In the genomic region with DNA sequence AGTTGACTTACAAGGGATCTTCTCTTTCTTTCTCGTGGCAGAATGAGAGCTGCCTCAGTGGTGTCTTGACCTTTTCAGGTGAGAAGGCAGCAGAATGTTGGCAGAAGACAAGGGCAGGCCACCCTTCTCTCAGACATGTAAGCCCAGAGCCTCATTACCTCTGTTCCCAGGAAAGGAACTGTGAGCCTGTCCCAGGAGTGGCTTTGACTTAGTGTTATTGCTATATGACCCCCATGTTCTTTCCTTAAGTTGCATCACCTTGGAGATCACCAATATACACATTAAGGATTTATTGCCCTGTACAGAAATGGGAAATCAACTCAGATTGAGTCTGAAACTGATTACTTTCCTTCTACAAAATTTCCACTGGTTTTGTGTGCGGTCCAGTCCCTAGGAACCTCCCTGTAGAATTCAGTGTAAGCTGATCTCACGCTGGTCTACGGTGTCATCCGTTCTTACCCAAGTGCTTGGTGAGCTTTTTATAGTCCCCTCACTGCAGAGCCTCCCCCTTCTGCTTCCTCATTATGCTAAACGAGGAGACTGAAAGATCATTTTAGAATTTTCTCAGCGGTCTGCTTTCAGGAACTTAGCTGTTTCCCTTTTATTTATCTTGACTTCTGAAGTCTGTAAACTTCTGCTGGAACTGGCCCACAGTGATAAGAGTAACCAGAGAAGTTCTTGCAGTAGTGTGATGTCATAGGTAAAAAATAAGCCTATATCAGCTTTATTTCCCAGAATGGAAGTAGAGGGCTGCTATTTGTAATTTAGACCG, we compare ENCODE assay signal across 12 mouse cellular contexts.
A peak's percentile ranks its signal among the peaks of the same experiment; 100 is the strongest.
DNase-seq lines count a peak whose midpoint lies in the region; ATAC-seq and TF ChIP-seq lines count a peak whose summit lies in the region.
"Had no signal": no experiment of that assay in that cellular context is flagged by ENCODE, and none has a peak within 500 bp of the region (broad histone marks: within the 10 kb centered on the region; RNA-seq: fewer than 3 reads in every experiment).

No protein-coding gene starts in this region.

- no peak overlapping the region for H3K4me3 ChIP-seq in embryonic facial prominence, embryonic 14.5 days (ENCODE audit: low read depth, low read length)
- H3K4me3 ChIP-seq in embryonic facial prominence, embryonic 10.5 days = no peak overlapping the region
- H3K4me3 ChIP-seq in left cerebral cortex, adult 2 months = no peak overlapping the region
- peak overlapping the region; percentile 10 for H3K4me3 ChIP-seq in heart, embryonic 15.5 days

- DNase-seq in embryonic facial prominence, embryonic 14.5 days (ENCODE audit: low spot score) = peak; percentile 30
- DNase-seq in embryonic facial prominence, embryonic 10.5 days (ENCODE audit: low spot score) = no peak
- DNase-seq in left cerebral cortex, adult 2 months (ENCODE audit: extremely low spot score in 1 of 2, low spot score in 2 of 2) = no peak
- DNase-seq in left cerebral cortex, postnatal 14 days (ENCODE audit: low spot score in 2 of 2) = no peak
- DNase-seq in cerebellum, postnatal 4 days (ENCODE audit: low spot score in 2 of 2) = no peak
- no peak for DNase-seq in testis, postnatal 14 days (ENCODE audit: low spot score)
- DNase-seq: cerebellum, adult 11-12 months; thymus, postnatal 25 days had no signal

- H3K4me2 ChIP-seq in embryonic facial prominence, embryonic 14.5 days (ENCODE audit: low read depth, low read length) = no peak overlapping the region
- H3K4me2 ChIP-seq in heart, embryonic 15.5 days = peak overlapping the region; percentile 43

- H3K27ac ChIP-seq in embryonic facial prominence, embryonic 14.5 days (replicated peaks; ENCODE audit: low read depth, low read length) = no peak overlapping the region
- H3K27ac ChIP-seq in embryonic facial prominence, embryonic 10.5 days (replicated peaks) = no peak overlapping the region
- peak overlapping the region; percentile 56; the same call in 1 of the 2 replicates for H3K27ac ChIP-seq in left cerebral cortex, adult 2 months
- H3K27ac ChIP-seq in heart, embryonic 15.5 days = peak overlapping the region; percentile 81
- H3K27ac ChIP-seq: macrophage had no signal

- no peak for ATAC-seq in embryonic facial prominence, embryonic 14.5 days (ENCODE audit: low read depth)
- ATAC-seq in heart, embryonic 15.5 days (replicated peaks; ENCODE audit: insufficient number of reproducible peaks, insufficient read depth, low FRiP score, low read depth) = peak; percentile 67
- ATAC-seq in megakaryocyte progenitor cell, adult 5-6 weeks (replicated peaks; ENCODE audit: poor library complexity) = peak; percentile 93
- ATAC-seq: inflammation-experienced regulatory T-cells, adult 6 months had no signal

- H3K9ac ChIP-seq in embryonic facial prominence, embryonic 14.5 days (ENCODE audit: low read depth, low read length) = no peak overlapping the region
- no peak overlapping the region for H3K9ac ChIP-seq in heart, embryonic 15.5 days

- no peaks in the 10 kb centered on the region for H3K27me3 ChIP-seq in embryonic facial prominence, embryonic 14.5 days (replicated peaks; ENCODE audit: control insufficient read depth, insufficient read depth, low read length)
- no peaks in the 10 kb centered on the region for H3K27me3 ChIP-seq in embryonic facial prominence, embryonic 10.5 days (replicated peaks; ENCODE audit: low read depth, poor library complexity, severe bottlenecking)
- H3K27me3 ChIP-seq in heart, embryonic 15.5 days = no peaks in the 10 kb centered on the region

- 53% methylated on average over 8 of the region's 8 CpGs for WGBS in embryonic facial prominence, embryonic 14.5 days
- WGBS in embryonic facial prominence, embryonic 10.5 days = 64% methylated on average over 8 of the region's 8 CpGs
- WGBS in heart, embryonic 15.5 days = 9% methylated on average over 8 of the region's 8 CpGs

- no peaks in the 10 kb centered on the region for H3K36me3 ChIP-seq in embryonic facial prominence, embryonic 14.5 days (ENCODE audit: control insufficient read depth, insufficient read depth, low read length)
- H3K36me3 ChIP-seq in embryonic facial prominence, embryonic 10.5 days (replicated peaks) = no peaks in the 10 kb centered on the region
- H3K36me3 ChIP-seq in heart, embryonic 15.5 days = no peaks in the 10 kb centered on the region

- no peak for TF ChIP-seq CTCF in left cerebral cortex, adult 2 months (IDR thresholded peaks at IDR 0.05)

- no peaks in the 10 kb centered on the region for H3K4me1 ChIP-seq in embryonic facial prominence, embryonic 14.5 days (ENCODE audit: control insufficient read depth, insufficient read depth, low read length)
- 0 out of 2 replicates have a peak, but pooled peaks cover 2% of the 10 kb centered on the region for H3K4me1 ChIP-seq in embryonic facial prominence, embryonic 10.5 days
- H3K4me1 ChIP-seq in heart, embryonic 15.5 days (replicated peaks) = peaks cover 20% of the 10 kb centered on the region

- intact Hi-C loops in left cerebral cortex, adult 2 months (cut with DNase I) = no loop called here
- intact Hi-C loops in left cerebral cortex, postnatal 14 days (cut with DNase I) = no loop called here

- H3K9me3 ChIP-seq in embryonic facial prominence, embryonic 14.5 days (ENCODE audit: control insufficient read depth, low read length) = no peaks in the 10 kb centered on the region
- no peaks in the 10 kb centered on the region for H3K9me3 ChIP-seq in embryonic facial prominence, embryonic 10.5 days
- no peaks in the 10 kb centered on the region for H3K9me3 ChIP-seq in heart, embryonic 15.5 days (replicated peaks)

Comparison
In these comparisons a context has a peak if more than half of its experiments do, and no peak if none do; other contexts are left out.
1. H3K27ac ChIP-seq: peak in left cerebral cortex, adult 2 months (single experiment) and heart, embryonic 15.5 days (single experiment); none in embryonic facial prominence, embryonic 14.5 days (single experiment) and embryonic facial prominence, embryonic 10.5 days (single experiment).